Mouse (Mus musculus): ENCODE measurements around the gene Pard3b. TPM values are rescaled to one million over a fixed set of nuclear protein-coding genes. Genes with fewer than 3 reads are reported as not detected.
A peak's percentile ranks its signal among the peaks of the same experiment; 100 is the strongest.

The Pard3b gene
- total and polyA plus RNA-seq, 2 experiments: 0.50 to 3.0 TPM

- Histone ChIP-seq H3K79me2 (ENCODE audit: control insufficient read depth, insufficient read depth, low read length) (no peaks in the 10 kb centered on the region), H3K4me1 (ENCODE audit: control insufficient read depth, insufficient read depth, low read length) (no peaks in the 10 kb centered on the region), H3K4me3 (ENCODE audit: insufficient read depth, low read depth, low read length) (no peak overlapping the region), H3K36me3 (ENCODE audit: control insufficient read depth, insufficient read depth, low read length) (no peaks in the 10 kb centered on the region), H3K27me3 (ENCODE audit: control insufficient read depth, insufficient read depth, low read length) (no peaks in the 10 kb centered on the region), H3K9ac (ENCODE audit: low read depth, low read length) (no peak overlapping the region), H3K27ac (replicated peaks; ENCODE audit: insufficient read depth, low read depth, low read length) (no peak overlapping the region)
- DNase-seq (ENCODE audit: extremely low read depth, low read depth, low spot score): no peak
- TF ChIP-seq POLR2A (IDR thresholded peaks at IDR 0.05; ENCODE audit: extremely low read depth, insufficient read depth, low read length): no peak
- no peak for TF ChIP-seq CTCF (IDR thresholded peaks at IDR 0.05; ENCODE audit: low read depth, low read length)
- 86% methylated on average over 4 of the region's 4 CpGs for WGBS
Observed at GRCm38 (mm10) chr1:61904036-61904435, 265.4 kb downstream of the Pard3b start.

- H3K27me3 ChIP-seq (ENCODE audit: control insufficient read depth, insufficient read depth, low read length): no peaks in the 10 kb centered on the region
- H3K36me3 ChIP-seq (ENCODE audit: control insufficient read depth, insufficient read depth, low read length): no peaks in the 10 kb centered on the region
- no peak overlapping the region for H3K27ac ChIP-seq (replicated peaks; ENCODE audit: insufficient read depth, low read depth, low read length)
- H3K4me3 ChIP-seq (ENCODE audit: insufficient read depth, low read depth, low read length): no peak overlapping the region
- no peak for DNase-seq (ENCODE audit: extremely low read depth, low read depth, low spot score)
- TF ChIP-seq CTCF (IDR thresholded peaks at IDR 0.05; ENCODE audit: low read depth, low read length): no peak
- TF ChIP-seq POLR2A (IDR thresholded peaks at IDR 0.05; ENCODE audit: extremely low read depth, insufficient read depth, low read length): no peak
- H3K4me1 ChIP-seq (ENCODE audit: control insufficient read depth, insufficient read depth, low read length): no peaks in the 10 kb centered on the region
- no peaks in the 10 kb centered on the region for H3K79me2 ChIP-seq (ENCODE audit: control insufficient read depth, insufficient read depth, low read length)
- H3K9ac ChIP-seq (ENCODE audit: low read depth, low read length): no peak overlapping the region
- WGBS: 88% methylated on average over 2 of the region's 2 CpGs
Observed at GRCm38 (mm10) chr1:61912931-61913330, 274.3 kb downstream of the Pard3b start.

GRCm38 (mm10) chr1:61924958-61925357, 286.3 kb downstream of the Pard3b start:
- TF ChIP-seq CTCF (IDR thresholded peaks at IDR 0.05; ENCODE audit: low read depth, low read length) (no peak), POLR2A (IDR thresholded peaks at IDR 0.05; ENCODE audit: extremely low read depth, insufficient read depth, low read length) (no peak)
- 64% methylated on average over 2 of the region's 2 CpGs for WGBS
- DNase-seq (ENCODE audit: extremely low read depth, low read depth, low spot score): peak; percentile 3
- Histone ChIP-seq H3K4me1 (ENCODE audit: control insufficient read depth, insufficient read depth, low read length) (peaks cover 2% of the 10 kb centered on the region; the same call in 1 of the 2 replicates), H3K27ac (replicated peaks; ENCODE audit: insufficient read depth, low read depth, low read length) (no peak overlapping the region), H3K9ac (ENCODE audit: low read depth, low read length) (no peak overlapping the region), H3K79me2 (ENCODE audit: control insufficient read depth, insufficient read depth, low read length) (no peaks in the 10 kb centered on the region), H3K4me3 (ENCODE audit: insufficient read depth, low read depth, low read length) (no peak overlapping the region), H3K27me3 (ENCODE audit: control insufficient read depth, insufficient read depth, low read length) (no peaks in the 10 kb centered on the region), H3K36me3 (ENCODE audit: control insufficient read depth, insufficient read depth, low read length) (no peaks in the 10 kb centered on the region)

- H3K36me3 ChIP-seq (ENCODE audit: control insufficient read depth, insufficient read depth, low read length): no peaks in the 10 kb centered on the region
- peaks cover 2% of the 10 kb centered on the region; the same call in 1 of the 2 replicates for H3K4me1 ChIP-seq (ENCODE audit: control insufficient read depth, insufficient read depth, low read length)
- 76% methylated on average over 5 of the region's 5 CpGs for WGBS
- no peak overlapping the region for H3K27ac ChIP-seq (replicated peaks; ENCODE audit: insufficient read depth, low read depth, low read length)
- no peaks in the 10 kb centered on the region for H3K27me3 ChIP-seq (ENCODE audit: control insufficient read depth, insufficient read depth, low read length)
- DNase-seq (ENCODE audit: extremely low read depth, low read depth, low spot score): no peak
- no peak overlapping the region for H3K9ac ChIP-seq (ENCODE audit: low read depth, low read length)
- H3K4me3 ChIP-seq (ENCODE audit: insufficient read depth, low read depth, low read length): no peak overlapping the region
- TF ChIP-seq POLR2A (IDR thresholded peaks at IDR 0.05; ENCODE audit: extremely low read depth, insufficient read depth, low read length) (no peak), CTCF (IDR thresholded peaks at IDR 0.05; ENCODE audit: low read depth, low read length) (no peak)
- H3K79me2 ChIP-seq (ENCODE audit: control insufficient read depth, insufficient read depth, low read length): no peaks in the 10 kb centered on the region
Observed at GRCm38 (mm10) chr1:61925541-61925940, 286.9 kb downstream of the Pard3b start.

GRCm38 (mm10) chr1:61928131-61928761, 289.6 kb downstream of the Pard3b start:
- no peaks in the 10 kb centered on the region for H3K36me3 ChIP-seq (ENCODE audit: control insufficient read depth, insufficient read depth, low read length)
- no peak overlapping the region for H3K4me3 ChIP-seq (ENCODE audit: insufficient read depth, low read depth, low read length)
- no peaks in the 10 kb centered on the region for H3K27me3 ChIP-seq (ENCODE audit: control insufficient read depth, insufficient read depth, low read length)
- WGBS: 79% methylated on average over 7 of the region's 7 CpGs
- no peak for TF ChIP-seq CTCF (IDR thresholded peaks at IDR 0.05; ENCODE audit: low read depth, low read length)
- no peak for TF ChIP-seq POLR2A (IDR thresholded peaks at IDR 0.05; ENCODE audit: extremely low read depth, insufficient read depth, low read length)
- H3K27ac ChIP-seq (replicated peaks; ENCODE audit: insufficient read depth, low read depth, low read length): no peak overlapping the region
- H3K4me1 ChIP-seq (ENCODE audit: control insufficient read depth, insufficient read depth, low read length): peaks cover 2% of the 10 kb centered on the region; the same call in 1 of the 2 replicates
- no peak overlapping the region for H3K9ac ChIP-seq (ENCODE audit: low read depth, low read length)
- no peaks in the 10 kb centered on the region for H3K79me2 ChIP-seq (ENCODE audit: control insufficient read depth, insufficient read depth, low read length)
- DNase-seq (ENCODE audit: extremely low read depth, low read depth, low spot score): no peak

- H3K79me2 ChIP-seq (ENCODE audit: control insufficient read depth, insufficient read depth, low read length): no peaks in the 10 kb centered on the region
- WGBS: 88% methylated on average over 2 of the region's 2 CpGs
- TF ChIP-seq POLR2A (IDR thresholded peaks at IDR 0.05; ENCODE audit: extremely low read depth, insufficient read depth, low read length) (no peak), CTCF (IDR thresholded peaks at IDR 0.05; ENCODE audit: low read depth, low read length) (no peak)
Observed at GRCm38 (mm10) chr1:61933574-61933973, 294.9 kb downstream of the Pard3b start.

More at GRCm38 (mm10) chr1:61933574-61933973, 294.9 kb downstream of the Pard3b start:
- DNase-seq (ENCODE audit: extremely low read depth, low read depth, low spot score): no peak
- no peak overlapping the region for H3K27ac ChIP-seq (replicated peaks; ENCODE audit: insufficient read depth, low read depth, low read length)
- no peaks in the 10 kb centered on the region for H3K4me1 ChIP-seq (ENCODE audit: control insufficient read depth, insufficient read depth, low read length)
- H3K9ac ChIP-seq (ENCODE audit: low read depth, low read length): no peak overlapping the region
- no peaks in the 10 kb centered on the region for H3K27me3 ChIP-seq (ENCODE audit: control insufficient read depth, insufficient read depth, low read length)
- H3K36me3 ChIP-seq (ENCODE audit: control insufficient read depth, insufficient read depth, low read length): no peaks in the 10 kb centered on the region
- H3K4me3 ChIP-seq (ENCODE audit: insufficient read depth, low read depth, low read length): no peak overlapping the region

All from liver, adult 2 months (tissue).